Mouse (Mus musculus) liver, embryonic 14.5 days (tissue): ENCODE measurements around the gene Nfkb1.

Experiments
- CTCF ChIP-seq: IDR thresholded peaks from 2 replicates; pipeline ENCODE4 v1.5.1; 2016; ENCODE audit warnings: antibody characterized with exemption, low read depth, control low read depth
- EP300 ChIP-seq: IDR thresholded peaks from 2 replicates; pipeline ENCODE4 v1.6.1; 2016; ENCODE audit warnings: antibody characterized with exemption, low read depth

DNA sequence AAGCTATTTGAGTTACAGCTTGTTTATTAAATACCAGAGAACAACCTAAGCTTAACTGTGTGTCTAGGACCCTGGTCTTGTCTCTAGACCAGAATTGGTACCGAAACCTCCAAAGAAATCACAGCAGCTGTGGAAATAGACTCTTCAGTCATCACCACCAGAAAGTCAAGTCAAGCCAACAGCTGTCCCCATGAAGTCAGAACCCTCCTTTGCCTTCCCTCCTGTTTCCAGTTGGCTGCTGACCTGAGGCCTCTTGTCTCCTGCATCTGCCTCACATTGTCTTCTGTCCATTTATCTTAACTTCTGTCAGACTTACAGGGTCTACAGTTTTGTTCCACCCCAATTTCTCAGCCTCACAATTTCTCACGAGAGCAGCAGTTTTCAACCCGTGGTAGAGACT lies 57.1 kb downstream of the Nfkb1 start:
- TF ChIP-seq CTCF (no peak), EP300 (no peak)
